Mouse (Mus musculus): Measurements from ENCODE around the gene Rasgef1b.

Gene Rasgef1b

DNA sequence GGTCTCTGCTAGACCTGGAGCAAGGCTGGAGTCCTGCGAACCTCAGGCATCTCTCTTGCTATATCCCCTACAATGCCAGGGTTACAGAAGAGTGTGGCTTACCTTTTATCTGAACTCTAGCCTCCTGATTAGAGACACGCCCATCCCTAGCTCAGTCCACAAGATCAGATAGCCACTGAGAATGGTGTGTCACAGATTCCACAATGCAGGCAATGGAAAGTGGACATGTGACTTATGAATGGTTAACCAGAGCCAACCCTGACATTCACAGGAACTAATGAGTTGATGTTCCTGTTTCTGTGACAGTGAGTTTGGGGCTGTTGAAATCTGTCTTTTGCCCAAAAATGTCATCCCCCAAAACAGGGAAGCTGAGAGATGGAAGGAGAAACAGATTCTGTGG, 401.8 kb downstream of the Rasgef1b start:
- in situ Hi-C loops (cut with MboI, MseI), result loop anchor here (10.0 kb wide), 1 partner anchor 1098 kb away; no protein-coding TSS in a partner anchor

DNA sequence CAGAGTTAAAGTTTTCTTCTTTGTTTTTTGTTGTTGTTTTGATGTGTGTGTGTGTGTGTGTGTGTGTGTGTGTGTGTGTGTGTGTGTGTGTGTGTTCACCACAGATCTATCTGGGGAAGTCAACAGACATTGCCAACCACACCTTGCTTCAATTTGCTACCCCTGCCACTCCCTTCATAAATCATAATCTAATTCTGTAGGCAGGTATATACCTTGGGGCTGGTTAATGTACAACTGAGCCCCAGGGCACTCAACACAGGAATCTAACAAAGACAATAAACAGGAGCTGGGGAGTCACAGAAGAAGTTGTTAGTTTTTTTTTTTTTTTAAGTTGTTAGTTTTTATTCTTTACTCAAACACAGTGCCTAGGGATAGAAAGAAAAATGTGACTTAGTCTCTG, 403.6 kb downstream of the Rasgef1b start:
- in situ Hi-C loops (cut with MboI, MseI), result loop anchor here (10.0 kb wide), 1 partner anchor 1100 kb away; no protein-coding TSS in a partner anchor

DNA sequence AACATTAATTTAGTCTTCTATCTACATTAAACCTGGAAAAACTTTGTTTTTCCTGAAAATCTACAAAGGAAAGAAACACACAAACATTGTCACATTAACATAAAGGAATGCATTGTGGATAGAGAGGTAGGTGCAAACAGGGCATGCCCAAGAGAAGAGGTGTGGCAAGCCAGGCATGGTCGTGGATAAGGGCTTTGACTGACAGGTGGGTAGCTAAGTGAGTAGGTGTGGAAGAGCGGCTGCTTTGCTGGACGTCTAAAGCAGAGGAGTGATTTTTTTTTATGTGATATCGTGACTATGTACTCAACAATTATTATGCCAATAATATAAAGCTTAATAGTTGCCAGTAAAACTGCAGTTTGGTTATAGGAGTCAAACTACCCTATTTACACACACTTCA, 408.1 kb downstream of the Rasgef1b start:
- in situ Hi-C loops (cut with MboI, MseI), result loop anchor here (10.0 kb wide), 1 partner anchor 1104 kb away; no protein-coding TSS in a partner anchor

DNA sequence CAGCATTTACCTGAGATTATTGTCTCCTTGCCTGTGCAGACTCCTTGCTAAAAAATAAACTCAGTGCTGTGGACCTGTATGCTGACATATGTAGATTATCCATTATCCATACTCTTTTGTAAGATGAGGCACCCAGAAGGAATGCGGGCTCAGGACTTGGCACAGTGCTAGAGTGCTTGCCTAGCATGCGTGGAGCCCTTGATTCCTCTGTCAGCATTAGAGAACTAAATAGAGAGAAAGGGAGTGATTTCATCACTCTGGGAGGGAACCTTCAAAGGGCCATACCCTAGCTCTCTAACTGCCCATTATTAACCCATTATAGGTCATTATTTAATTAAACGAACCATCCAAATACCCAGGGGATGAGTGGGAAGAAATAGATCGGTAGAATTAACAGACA, 430.9 kb downstream of the Rasgef1b start:
- in situ Hi-C loops (cut with MboI, MseI), result no loop called here

- in situ Hi-C loops (cut with MboI, MseI), result no loop called here
Observed at GRCm38 (mm10) chr5:99296348-99296747, 432.5 kb downstream of the Rasgef1b start.

- in situ Hi-C loops (cut with MboI, MseI), result no loop called here
Observed at GRCm38 (mm10) chr5:99292287-99292851, 436.5 kb downstream of the Rasgef1b start.

DNA sequence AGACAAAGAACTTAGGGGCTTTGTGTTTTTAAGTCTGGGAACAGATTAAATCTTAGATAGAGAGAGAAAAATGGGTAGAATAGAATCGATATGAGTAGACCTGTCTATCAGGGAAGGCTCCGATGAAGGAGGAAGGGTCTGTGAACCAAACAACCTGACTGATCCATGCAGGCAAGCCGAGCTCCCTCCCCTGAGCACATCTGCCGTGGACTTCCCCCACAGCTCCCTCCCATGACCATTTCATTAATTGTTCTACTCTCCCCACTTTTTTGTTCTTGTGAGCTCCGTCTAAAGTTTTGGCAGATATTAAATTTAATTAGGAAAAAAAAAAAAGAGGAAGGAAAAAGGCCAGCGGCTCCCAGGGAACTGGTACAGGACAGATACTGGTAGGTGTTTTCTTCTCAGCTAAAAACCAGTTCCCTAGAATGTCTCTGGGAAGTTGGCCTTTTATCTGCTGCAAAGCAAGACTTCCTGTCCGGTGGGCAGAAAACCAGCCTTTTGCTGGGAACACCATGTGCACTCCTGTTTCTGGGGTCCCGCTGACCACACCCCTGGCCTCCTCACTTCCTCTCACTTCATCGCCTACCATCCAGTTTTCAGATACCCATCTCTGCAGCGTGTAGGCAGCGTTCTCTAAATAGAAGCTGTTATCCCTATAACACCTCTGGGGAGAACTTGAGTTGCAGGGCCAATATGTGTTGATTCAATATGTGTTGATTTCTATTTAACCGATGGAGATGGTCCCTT, 437.6 kb downstream of the Rasgef1b start:
- in situ Hi-C loops (cut with MboI, MseI), result no loop called here

DNA sequence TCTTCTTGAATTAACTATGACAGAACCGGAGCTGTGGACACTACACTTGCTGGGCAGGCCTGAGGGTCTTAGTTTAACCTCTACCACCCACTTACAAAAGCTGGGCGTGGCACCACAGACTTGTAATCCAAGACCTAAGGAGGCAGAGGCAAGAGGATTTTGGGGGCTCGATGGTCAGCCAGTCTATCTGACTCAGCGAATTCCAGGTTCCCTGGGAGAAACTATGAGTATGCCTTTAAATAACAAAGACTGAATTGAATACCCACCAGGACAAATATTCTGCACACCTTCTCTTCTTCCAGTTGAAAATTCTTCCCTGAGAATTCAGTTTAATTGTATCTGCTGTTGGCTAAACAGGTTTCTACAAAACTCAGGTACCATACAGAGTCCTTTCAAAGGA, 440.6 kb downstream of the Rasgef1b start:
- in situ Hi-C loops (cut with MboI, MseI), result no loop called here

DNA sequence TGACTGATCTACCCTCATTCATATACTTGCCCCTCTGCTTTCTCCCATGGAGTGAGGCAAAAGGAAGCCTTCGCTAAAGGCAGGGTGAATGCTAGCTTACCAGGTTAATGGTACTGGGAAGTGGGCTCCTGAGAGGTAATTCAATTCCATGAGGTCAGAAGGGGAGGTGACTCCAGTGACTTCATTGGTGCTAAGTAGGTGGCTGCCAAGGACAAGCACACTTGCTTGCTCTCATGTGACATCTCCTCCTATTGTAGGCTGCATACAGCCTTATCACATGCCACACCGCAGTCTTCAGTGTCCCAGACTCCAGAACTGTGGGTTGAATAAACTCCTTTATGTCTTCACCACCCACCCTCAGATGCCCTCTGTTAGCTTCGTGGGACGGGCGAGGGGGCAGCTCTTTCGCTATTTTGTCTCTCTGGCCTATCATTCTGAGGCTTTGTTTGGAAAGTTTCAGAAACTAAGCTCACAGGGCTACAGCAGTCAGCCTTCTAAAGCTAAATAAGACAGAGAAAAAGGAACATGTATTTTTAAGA, 441.1 kb downstream of the Rasgef1b start:
- in situ Hi-C loops (cut with MboI, MseI), result no loop called here

DNA sequence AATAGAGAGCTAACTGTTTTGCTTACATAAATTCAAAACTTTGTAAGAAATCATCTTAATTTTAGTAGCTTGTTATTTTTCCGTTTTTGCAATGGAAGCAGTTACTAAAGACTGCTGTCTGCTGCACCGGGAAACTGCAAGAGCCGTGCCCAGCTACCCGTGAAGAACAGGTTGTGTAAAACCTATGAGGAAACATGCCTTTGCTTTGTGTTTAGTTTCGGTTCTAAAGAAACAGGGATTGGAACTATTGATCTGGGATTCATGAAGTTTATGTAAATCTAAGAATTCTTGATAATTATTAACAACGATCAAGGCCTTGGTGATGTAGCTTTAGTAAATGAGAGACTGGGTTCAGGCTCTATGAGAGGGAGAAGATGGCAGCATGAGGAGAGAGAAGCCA, 442.3 kb downstream of the Rasgef1b start:
- in situ Hi-C loops (cut with MboI, MseI), result no loop called here

- in situ Hi-C loops (cut with MboI, MseI), result no loop called here
Observed at GRCm38 (mm10) chr5:99286024-99286423, 442.8 kb downstream of the Rasgef1b start.

DNA sequence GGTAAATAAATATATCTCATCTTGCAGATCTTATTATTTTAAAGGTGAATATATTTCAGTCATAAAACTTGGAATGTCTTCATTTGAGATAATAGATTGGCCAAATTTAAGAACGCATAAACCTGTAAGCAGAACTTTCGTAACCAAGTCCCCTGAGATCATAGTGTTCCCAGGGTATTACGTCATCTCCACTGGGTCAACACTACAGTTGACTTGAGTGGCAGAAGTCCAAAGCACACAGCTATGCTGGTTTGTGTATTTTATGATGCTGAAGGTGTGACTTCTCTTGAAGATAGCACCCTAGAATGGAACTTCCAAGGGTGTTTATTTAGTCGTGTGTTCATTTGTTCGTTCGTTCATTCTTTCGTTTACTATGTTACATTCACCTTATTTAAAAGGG, 444.5 kb downstream of the Rasgef1b start:
- in situ Hi-C loops (cut with MboI, MseI), result no loop called here

DNA sequence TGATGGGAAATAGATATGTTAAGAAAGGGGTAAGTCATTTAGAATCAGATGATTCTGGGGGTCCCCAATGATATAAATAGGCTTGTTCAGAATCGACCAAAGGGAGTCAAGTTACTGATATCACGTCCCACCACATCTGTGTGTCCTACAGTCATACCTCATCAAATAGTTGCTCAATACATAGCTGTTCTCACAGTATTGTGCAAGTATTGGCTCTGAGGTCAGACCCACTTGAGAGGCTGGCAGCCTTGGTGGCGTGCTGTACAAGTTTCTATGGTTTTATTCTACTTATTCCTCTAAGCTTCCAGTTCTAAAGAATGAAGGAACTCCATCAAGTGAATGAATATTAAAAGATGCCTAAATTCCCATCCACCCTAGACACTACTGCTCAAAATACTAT, 445.2 kb downstream of the Rasgef1b start:
- in situ Hi-C loops (cut with MboI, MseI), result no loop called here

- in situ Hi-C loops (cut with MboI, MseI), result no loop called here
Observed at GRCm38 (mm10) chr5:99280536-99280935, 448.3 kb downstream of the Rasgef1b start.

- in situ Hi-C loops (cut with MboI, MseI), result no loop called here
Observed at GRCm38 (mm10) chr5:99279016-99279757, 449.7 kb downstream of the Rasgef1b start.

- in situ Hi-C loops (cut with MboI, MseI), result no loop called here
Observed at GRCm38 (mm10) chr5:99278364-99278763, 450.5 kb downstream of the Rasgef1b start.

- in situ Hi-C loops (cut with MboI, MseI), result no loop called here
Observed at GRCm38 (mm10) chr5:99277536-99277935, 451.3 kb downstream of the Rasgef1b start.

- in situ Hi-C loops (cut with MboI, MseI), result loop anchor here (25.0 kb wide), 1 partner anchor 1563 kb away; the partner anchor contains the start of gene Gpat3
Observed at GRCm38 (mm10) chr5:99274119-99274563, 454.7 kb downstream of the Rasgef1b start.

DNA sequence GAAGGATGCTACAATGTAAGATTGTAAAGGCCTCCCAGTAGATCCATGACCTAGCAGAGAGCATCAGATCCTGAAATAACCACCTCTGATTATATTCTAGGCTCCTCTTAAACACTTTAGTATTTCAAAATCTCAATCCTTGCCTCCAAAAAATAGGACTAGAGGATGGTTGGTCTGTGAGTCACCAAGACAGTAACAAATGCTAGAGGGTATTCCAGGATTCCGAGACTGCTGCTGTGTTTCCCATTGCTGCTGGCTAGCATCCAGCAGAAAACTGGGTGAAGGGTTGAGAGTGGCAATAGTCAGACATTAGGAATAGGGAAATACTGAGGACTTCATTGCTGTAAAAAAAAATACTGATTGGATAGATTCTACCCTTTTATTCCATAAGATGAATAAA, 457.3 kb downstream of the Rasgef1b start:
- in situ Hi-C loops (cut with MboI, MseI), result loop anchor here (25.0 kb wide), 1 partner anchor 1566 kb away; the partner anchor contains the start of gene Gpat3

GRCm38 (mm10) chr5:99269131-99269530, 459.7 kb downstream of the Rasgef1b start:
- in situ Hi-C loops (cut with MboI, MseI), result loop anchor here (25.0 kb wide), 1 partner anchor 1568 kb away; the partner anchor contains the start of gene Gpat3

- in situ Hi-C loops (cut with MboI, MseI), result loop anchor here (25.0 kb wide), 1 partner anchor 1570 kb away; the partner anchor contains the start of gene Gpat3
Observed at GRCm38 (mm10) chr5:99267338-99267737, 461.5 kb downstream of the Rasgef1b start.

DNA sequence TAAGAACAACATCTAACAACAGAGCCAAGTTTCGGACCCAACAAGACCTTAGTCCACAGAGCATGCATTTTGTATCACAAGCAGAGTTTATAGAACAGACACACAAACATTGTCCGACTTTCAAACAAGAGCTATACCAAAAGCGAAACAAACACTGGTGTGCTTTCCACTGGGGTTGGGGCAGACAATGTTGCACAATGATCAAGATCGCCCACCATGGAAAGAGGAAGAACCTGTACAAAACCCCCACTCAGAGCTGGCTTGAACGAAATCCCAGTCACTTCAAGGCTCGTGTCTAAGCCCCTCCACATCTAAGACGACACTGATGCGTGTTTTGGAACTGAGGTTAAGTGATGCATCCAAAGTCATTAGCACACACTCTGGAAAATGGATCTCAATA, 462.6 kb downstream of the Rasgef1b start:
- in situ Hi-C loops (cut with MboI, MseI), result loop anchor here (25.0 kb wide), 1 partner anchor 1571 kb away; the partner anchor contains the start of gene Gpat3

Data from T-helper 1 cell (primary cell).